Mouse (Mus musculus): ENCODE data around the gene Fam160a1. TPM values are rescaled to one million over a fixed set of nuclear protein-coding genes. Genes with fewer than 3 reads are reported as not detected.

Fam160a1 gene
- total RNA-seq, 2 experiments from 2014 or later, result 13.5 to 15.0 TPM

DNA sequence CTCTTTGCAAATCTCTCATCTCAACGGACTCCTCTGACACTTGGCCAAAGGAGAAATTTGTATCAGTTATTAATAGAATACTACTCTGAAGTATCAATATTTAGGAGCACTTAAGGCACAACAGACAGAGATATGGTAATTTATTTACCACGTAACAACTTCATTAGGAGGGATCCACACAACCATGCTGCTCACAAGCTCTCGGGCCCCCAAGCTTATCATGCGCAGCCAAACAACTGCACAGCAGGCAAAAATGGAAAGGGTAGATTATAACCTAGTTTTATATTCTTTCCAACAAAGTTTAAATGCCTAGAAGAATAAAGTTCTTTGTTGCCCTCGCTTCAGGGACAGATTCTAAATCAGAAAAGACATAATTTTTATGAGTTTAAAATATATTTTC lies 137.1 kb downstream of the Fam160a1 start:
- H3K27ac ChIP-seq, result peak overlapping the region; percentile 69
- DNase-seq (ENCODE audit: low spot score in 2 of 2), result no peak
- no peak for TF ChIP-seq CTCF (conservative IDR thresholded peaks at IDR 0.05)
- H3K4me3 ChIP-seq, result peak overlapping the region; percentile 43

DNA sequence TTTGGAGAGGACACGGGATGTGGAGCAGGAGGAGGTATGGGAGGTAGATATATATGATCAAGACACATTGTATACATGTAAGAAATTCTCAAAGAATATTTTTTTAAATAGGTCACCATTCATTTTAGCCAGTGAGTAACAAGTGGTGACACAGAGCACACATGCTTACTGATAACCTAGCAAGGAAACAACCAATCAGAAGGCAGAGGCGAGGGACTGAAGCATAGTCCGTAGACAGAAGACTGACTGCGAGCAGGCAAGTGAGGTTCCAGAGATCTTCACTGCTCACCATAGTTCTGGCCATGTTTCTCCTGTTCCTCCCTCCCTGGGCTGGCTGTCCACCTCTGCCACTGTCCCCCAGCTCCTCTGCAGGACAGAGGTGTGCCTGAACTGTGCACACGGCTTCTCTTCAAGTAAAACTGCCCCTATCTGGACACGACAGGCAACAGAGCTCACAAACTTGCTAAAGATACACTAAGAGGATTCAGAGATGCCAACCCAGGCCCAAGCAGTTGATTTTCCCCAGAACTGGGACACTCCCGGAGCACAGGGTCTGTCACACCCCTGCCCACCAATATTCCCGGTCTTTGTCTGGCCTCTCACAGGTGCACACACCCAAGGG lies 137.7 kb downstream of the Fam160a1 start:
- no peak for DNase-seq (ENCODE audit: low spot score in 2 of 2)
- no peak for TF ChIP-seq CTCF (conservative IDR thresholded peaks at IDR 0.05)
- Histone ChIP-seq H3K4me3 (peak overlapping the region; percentile 43; the same call in 1 of the 2 replicates), H3K27ac (peak overlapping the region; percentile 39)

DNA sequence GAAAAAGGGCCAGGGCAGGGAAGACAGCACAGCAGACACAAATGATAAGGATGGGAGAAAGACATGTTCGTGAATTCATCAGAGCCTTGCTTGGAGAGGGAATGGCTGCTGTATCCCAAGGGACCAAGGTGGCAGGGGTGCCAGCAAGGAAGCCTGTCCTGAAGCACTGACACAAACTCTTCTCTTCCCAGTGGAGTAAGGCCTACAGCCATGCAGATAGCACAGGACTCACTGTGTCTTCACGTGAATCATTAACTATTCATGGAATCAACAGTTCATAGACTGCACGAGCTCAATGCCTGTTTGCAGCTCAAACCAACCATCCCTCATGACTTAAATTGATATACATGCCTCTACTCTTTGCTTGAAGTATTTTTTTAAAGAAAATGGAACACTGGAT lies 139.1 kb downstream of the Fam160a1 start:
- Histone ChIP-seq H3K4me3 (no peak overlapping the region), H3K27ac (peak overlapping the region; percentile 40)
- TF ChIP-seq CTCF (conservative IDR thresholded peaks at IDR 0.05), result no peak
- no peak for DNase-seq (ENCODE audit: low spot score in 2 of 2)

DNA sequence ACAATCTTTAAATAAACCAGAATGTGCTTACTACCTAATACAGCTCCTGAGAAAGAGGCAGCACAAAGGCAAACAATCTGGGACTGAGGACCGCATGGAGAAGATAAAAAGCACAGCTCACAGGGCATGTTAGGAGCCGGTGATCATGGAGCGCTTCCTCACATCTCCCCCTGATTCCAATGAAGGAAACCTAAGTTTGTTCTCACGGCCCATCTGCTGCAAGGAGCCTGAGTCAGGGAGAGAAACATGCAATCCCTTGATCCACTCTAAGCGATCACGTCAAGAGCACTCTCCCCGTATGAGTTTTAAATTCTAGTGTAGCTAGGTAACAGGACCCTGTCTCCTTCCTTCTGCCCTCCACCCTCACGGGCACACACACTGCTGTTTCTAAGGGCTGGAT lies 140.0 kb downstream of the Fam160a1 start:
- Histone ChIP-seq H3K4me3 (no peak overlapping the region), H3K27ac (peak overlapping the region; percentile 40; the same call in 1 of the 2 replicates)
- peak in 1 of 2 experiments; percentile 25 for DNase-seq (ENCODE audit: low spot score in 2 of 2)
- TF ChIP-seq CTCF (conservative IDR thresholded peaks at IDR 0.05), result no peak

DNA sequence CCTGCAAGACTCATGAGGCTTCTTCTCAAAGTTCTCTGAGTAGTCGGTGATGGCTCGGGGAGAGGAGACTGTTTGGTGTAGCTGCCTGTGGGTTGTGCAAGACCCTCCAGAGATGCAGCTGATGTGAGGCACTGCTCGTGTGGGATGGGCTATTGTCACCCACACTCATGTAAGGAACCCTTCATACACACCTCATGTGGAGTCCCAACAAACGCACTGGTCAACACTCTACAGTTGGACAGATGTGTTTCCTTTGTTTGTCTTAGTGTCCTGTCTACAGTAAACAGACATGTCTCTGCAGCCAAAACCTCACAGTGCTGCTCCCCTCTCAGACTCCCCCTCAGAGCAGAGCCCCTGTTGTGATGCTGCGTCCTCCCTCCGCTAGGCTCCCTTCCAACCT lies 147.2 kb downstream of the Fam160a1 start:
- no peak for DNase-seq (ENCODE audit: low spot score in 2 of 2)
- peak overlapping the region; percentile 67 for H3K27ac ChIP-seq
- no peak for TF ChIP-seq CTCF (conservative IDR thresholded peaks at IDR 0.05)
- no peak overlapping the region for H3K4me3 ChIP-seq

DNA sequence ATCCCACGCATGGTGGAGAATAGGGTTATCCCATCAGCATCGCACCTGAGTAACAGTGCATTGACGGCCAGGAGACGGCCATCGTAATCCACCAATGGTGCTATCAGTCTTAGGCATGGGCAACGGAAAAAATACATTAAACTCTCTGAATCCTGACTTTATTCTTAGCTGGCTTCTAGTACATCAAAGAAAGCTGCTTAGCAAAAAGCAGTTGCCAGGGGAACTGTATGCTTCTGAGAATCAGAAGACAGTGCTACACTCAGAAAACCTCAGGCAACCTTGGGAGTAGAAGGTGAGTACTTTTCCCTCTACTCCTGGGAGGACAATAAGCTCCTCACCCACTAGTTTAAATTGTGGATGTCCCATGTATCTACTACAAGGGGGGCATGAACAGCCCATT lies 149.4 kb downstream of the Fam160a1 start:
- TF ChIP-seq CTCF (conservative IDR thresholded peaks at IDR 0.05), result no peak
- DNase-seq (ENCODE audit: low spot score in 2 of 2), result peak in 1 of 2 experiments; percentile 26
- no peak overlapping the region for H3K4me3 ChIP-seq
- peak overlapping the region; percentile 91 for H3K27ac ChIP-seq

DNA sequence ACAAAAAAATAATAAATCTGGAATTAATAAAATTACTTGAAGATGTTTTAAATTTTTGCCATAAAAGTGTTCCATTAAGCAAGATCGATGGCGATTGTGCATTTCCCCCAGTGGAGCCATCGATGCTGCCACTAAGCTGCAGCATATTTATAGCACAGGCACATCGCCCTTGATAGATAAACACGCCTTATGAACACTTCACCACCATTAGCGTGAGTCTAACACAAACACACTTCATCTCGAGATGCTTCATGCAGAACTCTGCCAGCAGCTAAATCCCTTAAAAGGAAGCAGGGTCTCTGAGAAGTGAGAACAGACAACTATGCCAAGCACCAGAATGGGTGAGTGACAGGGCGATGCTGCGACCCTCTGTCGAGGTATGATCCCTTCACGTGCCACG lies 150.4 kb downstream of the Fam160a1 start:
- no peak for DNase-seq (ENCODE audit: low spot score in 2 of 2)
- Histone ChIP-seq H3K4me3 (no peak overlapping the region), H3K27ac (peak overlapping the region; percentile 91)
- TF ChIP-seq CTCF (conservative IDR thresholded peaks at IDR 0.05), result no peak

DNA sequence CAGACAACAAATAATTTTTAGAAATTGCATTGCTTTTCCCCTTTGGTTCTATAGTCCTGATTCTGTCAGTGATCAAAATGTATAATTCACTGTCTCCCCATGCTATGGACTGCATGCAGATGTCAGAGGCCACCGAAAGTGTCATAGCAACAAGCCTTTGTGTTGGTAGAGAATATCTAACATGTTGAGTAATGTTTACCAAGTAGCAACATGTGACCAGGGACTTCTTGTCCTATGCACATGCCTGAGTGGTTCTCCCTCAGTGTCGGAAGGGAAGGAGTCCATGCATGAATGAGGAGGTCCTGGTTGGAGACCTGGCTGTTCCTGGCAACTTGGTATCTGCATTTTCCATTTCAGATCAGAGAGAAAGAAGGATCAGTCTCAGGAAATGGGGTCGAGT lies 150.9 kb downstream of the Fam160a1 start:
- TF ChIP-seq CTCF (conservative IDR thresholded peaks at IDR 0.05), result no peak
- Histone ChIP-seq H3K27ac (peak overlapping the region; percentile 91), H3K4me3 (no peak overlapping the region)
- no peak for DNase-seq (ENCODE audit: low spot score in 2 of 2)

DNA sequence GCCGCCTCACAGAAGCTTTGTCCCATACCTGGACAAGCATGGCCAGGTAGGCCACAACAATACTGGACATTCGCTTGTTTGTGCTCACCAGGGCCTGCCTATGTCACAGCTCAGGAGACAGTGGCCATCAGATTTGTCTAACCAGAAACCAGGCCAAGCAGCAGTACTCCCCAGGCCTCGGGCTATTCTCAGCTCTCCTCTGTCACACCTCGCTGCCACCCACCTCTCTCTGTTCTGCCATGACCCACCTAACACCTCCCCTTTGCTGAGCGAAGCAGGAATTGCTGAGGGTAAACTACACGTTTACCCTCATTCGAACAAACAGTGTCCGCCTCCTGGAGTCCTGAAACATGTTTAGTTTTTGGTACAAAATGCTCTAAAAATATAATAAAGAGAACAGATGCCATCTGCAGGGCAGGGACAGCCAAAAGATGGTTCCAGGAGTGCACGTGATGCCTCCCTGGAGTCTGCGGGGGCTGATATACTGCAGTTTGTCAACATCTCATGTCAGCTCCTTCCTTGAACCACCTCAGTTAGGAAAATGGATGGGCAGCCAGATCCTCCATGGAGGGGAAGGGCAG lies 152.4 kb downstream of the Fam160a1 start:
- DNase-seq (ENCODE audit: low spot score in 2 of 2), result peak; percentile 65 to 79
- 0 out of 2 replicates have a peak, but pooled peaks have one; percentile 20 for TF ChIP-seq CTCF (conservative IDR thresholded peaks at IDR 0.05)
- peak overlapping the region; percentile 91 for H3K27ac ChIP-seq
- H3K4me3 ChIP-seq, result no peak overlapping the region

DNA sequence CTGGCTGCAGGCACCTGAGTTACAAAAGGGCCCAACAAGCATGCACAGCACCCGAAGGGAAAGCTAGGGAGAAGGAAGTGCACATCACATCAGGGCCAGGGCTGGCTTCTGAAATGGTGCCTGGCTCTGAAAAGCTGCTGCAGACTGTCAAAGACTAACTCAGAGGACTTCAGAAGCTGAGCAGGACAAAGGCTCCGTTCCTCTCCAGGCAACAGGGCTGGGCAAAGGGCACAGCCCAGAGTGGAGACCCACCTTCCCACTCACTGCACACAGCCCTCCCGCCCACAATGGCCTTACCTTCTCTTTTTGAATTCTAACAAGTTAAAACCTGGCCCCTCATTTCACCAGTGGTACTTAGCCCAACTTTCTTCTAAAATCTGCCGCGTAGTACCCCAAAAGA lies 153.3 kb downstream of the Fam160a1 start:
- no peak overlapping the region for H3K4me3 ChIP-seq
- DNase-seq (ENCODE audit: low spot score in 2 of 2), result no peak
- no peak for TF ChIP-seq CTCF (conservative IDR thresholded peaks at IDR 0.05)
- peak overlapping the region; percentile 91 for H3K27ac ChIP-seq

DNA sequence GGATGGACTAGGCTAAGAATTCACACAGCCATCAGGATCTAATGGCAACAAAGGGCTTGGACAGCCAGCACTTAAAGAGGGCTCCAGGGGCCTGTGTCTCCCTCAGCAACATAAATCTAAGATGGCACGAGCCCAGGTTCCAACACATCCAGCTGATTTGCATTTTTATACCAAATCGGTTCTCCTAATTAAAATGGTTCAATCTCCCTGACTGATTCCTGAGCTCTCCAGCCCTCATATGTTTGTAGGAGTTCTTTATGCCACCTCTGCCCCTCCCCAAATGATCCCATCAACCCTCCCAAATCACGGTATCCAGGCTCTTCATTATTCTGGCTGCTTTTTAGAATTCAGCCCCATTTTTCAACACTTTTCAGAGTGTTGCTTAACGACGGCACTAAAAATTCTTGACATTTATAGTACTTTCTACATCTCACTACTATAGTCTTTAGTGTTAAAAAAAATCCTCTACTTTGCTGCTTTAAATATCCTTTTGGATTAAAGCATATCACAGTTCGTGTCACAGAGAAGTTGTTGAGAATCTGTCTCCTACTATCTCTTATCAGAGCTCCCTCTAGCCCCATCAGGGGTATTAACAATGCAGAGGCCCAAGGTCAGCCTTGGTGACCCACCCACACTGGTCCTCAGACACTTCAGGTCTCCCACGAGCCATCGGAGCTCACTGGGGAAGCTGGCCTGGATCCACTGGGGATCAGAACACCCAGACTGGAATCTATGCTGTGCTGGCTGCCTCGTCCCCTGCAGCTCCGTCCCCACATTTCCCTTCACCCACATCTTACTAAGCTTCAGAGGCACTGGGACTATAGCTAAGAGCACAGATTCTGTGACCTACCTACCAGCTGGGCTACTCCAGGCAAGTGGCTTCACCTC lies 154.9 kb downstream of the Fam160a1 start:
- TF ChIP-seq CTCF (conservative IDR thresholded peaks at IDR 0.05), result no peak
- Histone ChIP-seq H3K4me3 (no peak overlapping the region), H3K27ac (peak overlapping the region; percentile 91)
- DNase-seq (ENCODE audit: low spot score in 2 of 2), result no peak

DNA sequence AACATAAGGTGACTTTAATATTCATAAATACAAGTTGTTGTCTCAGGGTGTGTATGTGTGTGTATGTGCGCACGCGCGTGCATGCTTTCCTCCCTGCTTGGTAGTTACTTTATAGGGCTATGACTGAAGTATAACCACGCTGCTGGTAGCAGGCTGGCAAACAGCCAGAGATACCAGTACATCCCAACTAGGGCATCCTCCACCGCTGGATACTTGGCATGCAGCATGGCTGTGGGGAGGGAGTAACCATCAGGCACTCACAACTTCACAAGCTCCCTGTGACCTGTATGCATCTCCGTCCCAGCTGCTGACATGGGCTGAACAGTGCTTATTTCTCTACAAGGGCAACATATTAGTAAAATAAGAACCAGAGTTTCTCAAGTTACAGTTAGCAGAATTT lies 157.4 kb downstream of the Fam160a1 start:
- no peak for DNase-seq (ENCODE audit: low spot score in 2 of 2)
- H3K27ac ChIP-seq, result no peak overlapping the region

DNA sequence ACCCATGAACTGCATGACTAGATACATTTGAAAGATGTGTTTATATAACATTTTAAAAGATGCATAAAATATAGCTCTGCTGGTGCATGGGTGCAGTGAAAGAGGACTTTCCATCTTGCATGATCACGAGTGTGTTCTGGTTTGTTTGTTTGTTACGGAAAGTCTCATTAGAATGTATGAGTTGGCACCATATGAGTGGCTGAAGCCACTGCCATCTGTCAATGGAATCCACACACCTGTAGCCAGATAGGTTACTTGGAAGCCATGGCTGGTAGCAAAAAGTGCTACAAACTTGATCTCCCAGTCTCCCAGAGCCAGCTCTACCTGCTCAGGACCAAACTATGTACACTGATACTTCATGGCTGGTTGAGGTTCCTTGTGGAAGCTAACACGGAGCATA lies 161.6 kb downstream of the Fam160a1 start:
- TF ChIP-seq CTCF (conservative IDR thresholded peaks at IDR 0.05), result no peak
- H3K27ac ChIP-seq, result no peak overlapping the region
- no peak overlapping the region for H3K4me3 ChIP-seq
- DNase-seq (ENCODE audit: low spot score in 2 of 2), result no peak

More for the DNA sequence above, 157.4 kb downstream of the Fam160a1 start:
- TF ChIP-seq CTCF (conservative IDR thresholded peaks at IDR 0.05), result no peak
- no peak overlapping the region for H3K4me3 ChIP-seq

Data from layer of hippocampus, adult 2 months (tissue).